Mouse (Mus musculus) ovary, postnatal 14 days (tissue): ENCODE measurements around the gene Noa1.
A peak's percentile ranks its signal among the peaks of the same experiment; 100 is the strongest.

Experiments used
- DNase-seq: peaks from one replicate; pipeline ENCODE4 v3.0.0; 2022; ENCODE audit warnings: low spot score

Gene Noa1

GRCm38 (mm10) chr5:77289686-77290085 lies 20.2 kb downstream of the Noa1 start:
- DNase-seq = no peak

- DNase-seq = no peak
Measured at GRCm38 (mm10) chr5:77287901-77288300, 22.0 kb downstream of the Noa1 start.

GRCm38 (mm10) chr5:77286904-77287303 lies 23.0 kb downstream of the Noa1 start:
- no peak for DNase-seq

- DNase-seq = no peak
Measured at GRCm38 (mm10) chr5:77285685-77286084, 24.2 kb downstream of the Noa1 start.

- no peak for DNase-seq
Measured at GRCm38 (mm10) chr5:77282242-77282641, 27.6 kb downstream of the Noa1 start.

GRCm38 (mm10) chr5:77281518-77282174 lies 28.2 kb downstream of the Noa1 start:
- no peak for DNase-seq

GRCm38 (mm10) chr5:77277204-77277603 lies 32.7 kb downstream of the Noa1 start:
- no peak for DNase-seq

GRCm38 (mm10) chr5:77275950-77276349 lies 33.9 kb downstream of the Noa1 start:
- DNase-seq = peak; percentile 14

GRCm38 (mm10) chr5:77273151-77273550 lies 36.7 kb downstream of the Noa1 start:
- no peak for DNase-seq

GRCm38 (mm10) chr5:77269399-77269798 lies 40.5 kb downstream of the Noa1 start:
- DNase-seq = no peak

- DNase-seq = no peak
Measured at GRCm38 (mm10) chr5:77267957-77268624, 41.8 kb downstream of the Noa1 start.

- DNase-seq = no peak
Measured at GRCm38 (mm10) chr5:77267441-77267840, 42.4 kb downstream of the Noa1 start.

- DNase-seq = no peak
Measured at GRCm38 (mm10) chr5:77266886-77267401, 42.9 kb downstream of the Noa1 start.

GRCm38 (mm10) chr5:77266066-77266885 lies 43.6 kb downstream of the Noa1 start:
- peak; percentile 44 for DNase-seq

GRCm38 (mm10) chr5:77265671-77266065 lies 44.2 kb downstream of the Noa1 start:
- peak; percentile 64 for DNase-seq

GRCm38 (mm10) chr5:77265081-77265670 lies 44.7 kb downstream of the Noa1 start, which contains the start of gene Rest:
Rest (plus strand) TSS chr5:77265491.
- DNase-seq = peak; percentile 75

GRCm38 (mm10) chr5:77262105-77262504 lies 47.8 kb downstream of the Noa1 start:
- DNase-seq = no peak

- DNase-seq = no peak
Measured at GRCm38 (mm10) chr5:77261137-77261536, 48.7 kb downstream of the Noa1 start.

- DNase-seq = no peak
Measured at GRCm38 (mm10) chr5:77260141-77260540, 49.7 kb downstream of the Noa1 start.

- DNase-seq = no peak
Measured at GRCm38 (mm10) chr5:77259315-77259714, 50.6 kb downstream of the Noa1 start.

GRCm38 (mm10) chr5:77257603-77258002 lies 52.3 kb downstream of the Noa1 start:
- no peak for DNase-seq

- no peak for DNase-seq
Measured at GRCm38 (mm10) chr5:77254402-77254801, 55.5 kb downstream of the Noa1 start.
